Mouse (Mus musculus) embryonic facial prominence, embryonic 12.5 days (tissue): ENCODE measurements around the gene Rbp7. TPM values are rescaled to one million over a fixed set of nuclear protein-coding genes. Genes with fewer than 3 reads are reported as not detected.
"Not testable (repeated sequence)": the region's sequence is repeated elsewhere in the genome, so short reads cannot be mapped to it uniquely, and the experiment has no call there.

ENCODE experiments used
- ATAC-seq: fragments of 200-750 bp; cut with Nextera tagmentation; 2 replicates; pipeline ENCODE4 v1.8.0; 2017; ENCODE audit not compliant: insufficient number of reproducible peaks, insufficient read depth, low FRiP score, low TSS enrichment
- H3K27ac ChIP-seq: fragments of 300-500 bp; sonication (generic); 2 replicates; pipeline ENCODE4 v1.5.1; 2016; ENCODE audit warnings: mild to moderate bottlenecking
- H3K27me3 ChIP-seq: fragments of 300-500 bp; sonication (generic); 2 replicates; pipeline ENCODE4 v1.6.1; 2016; ENCODE audit warnings: mild to moderate bottlenecking, moderate library complexity
- H3K36me3 ChIP-seq: fragments of 300-500 bp; sonication (generic); 2 replicates; pipeline ENCODE4 v1.6.1; 2016; ENCODE audit warnings: mild to moderate bottlenecking
- H3K4me1 ChIP-seq: fragments of 300-500 bp; sonication (generic); 2 replicates; pipeline ENCODE4 v1.6.1; 2016
- H3K4me2 ChIP-seq: fragments of 300-500 bp; sonication (generic); replicated peaks from 2 replicates; pipeline ENCODE4 v1.6.1; 2016; ENCODE audit warnings: mild to moderate bottlenecking, moderate library complexity
- H3K4me3 ChIP-seq: fragments of 300-500 bp; sonication (generic); 2 replicates; pipeline ENCODE4 v1.5.1; 2016; ENCODE audit warnings: mild to moderate bottlenecking
- H3K9ac ChIP-seq: fragments of 300-500 bp; sonication (generic); 2 replicates; pipeline ENCODE4 v1.6.1; 2016; ENCODE audit warnings: mild to moderate bottlenecking, moderate library complexity
- H3K9me3 ChIP-seq: fragments of 300-500 bp; sonication (generic); 2 replicates; pipeline ENCODE4 v1.6.1; 2016; ENCODE audit warnings: mild to moderate bottlenecking, moderate library complexity
- WGBS: fragments of 180-500 bp; shearing (Covaris S2); methylation state at CpG from one replicate; pipeline ENCODE4 v1.1.7; 2016; 5-methylcytosine and 5-hydroxymethylcytosine counted together
- polyA plus RNA-seq: library from polyadenylated mRNA; unstranded; fragments of >200 nt; fragmentation: Nextera tagmentation; extraction: Ambion mirVana; gene quantifications from 2 replicates; pipeline ENCODE4 v1.2.1, GENCODE M21; 2016

Gene Rbp7
- polyA plus RNA-seq, 1 experiment from 2014 or later = 0.32 TPM

DNA sequence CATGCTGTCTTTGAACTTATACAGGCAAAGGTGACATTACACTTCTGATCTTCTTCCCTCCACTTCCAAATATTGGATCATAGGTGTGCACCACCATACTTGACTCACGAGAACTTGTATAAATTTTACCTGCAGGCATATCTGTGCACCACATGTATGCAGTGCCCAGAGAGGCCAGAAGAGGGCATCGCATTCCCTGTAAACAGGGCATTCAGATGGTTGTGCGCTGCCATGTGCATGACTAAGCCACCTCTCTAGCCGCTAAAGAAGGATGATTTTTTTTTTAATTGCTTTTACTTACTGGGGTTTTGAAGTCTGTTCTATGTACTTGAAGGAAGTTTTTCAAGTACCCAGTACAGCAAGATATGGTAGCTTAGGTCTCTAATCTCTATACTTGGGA, 1.1 kb downstream of the Rbp7 start:
- Histone ChIP-seq H3K27me3 (no peaks in the 10 kb centered on the region), H3K9ac (no peak overlapping the region), H3K4me3 (no peak overlapping the region), H3K4me1 (no peaks in the 10 kb centered on the region), H3K9me3 (no peaks in the 10 kb centered on the region), H3K4me2 (no peak overlapping the region), H3K27ac (no peak overlapping the region), H3K36me3 (no peaks in the 10 kb centered on the region)
- 89% methylated on average over 4 of the region's 4 CpGs for WGBS
- no peak for ATAC-seq

DNA sequence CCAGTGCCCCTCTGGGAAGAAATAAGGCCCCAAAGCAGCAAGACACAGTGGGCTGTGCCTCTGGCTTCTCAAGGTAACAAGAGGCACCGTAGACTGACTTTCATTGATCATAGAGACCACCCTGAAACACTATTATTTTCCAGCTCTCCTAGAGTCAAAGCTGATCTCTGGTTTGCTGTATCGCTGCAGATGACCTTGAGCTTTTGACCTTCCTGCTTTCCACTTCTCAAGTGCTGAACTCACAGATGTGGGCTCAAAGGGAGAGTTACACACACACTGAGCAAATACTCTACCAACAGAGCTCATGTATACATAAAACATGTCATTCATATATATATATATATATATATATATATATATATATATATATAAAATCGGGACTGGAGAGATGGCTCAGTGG, 4.1 kb downstream of the Rbp7 start:
- Histone ChIP-seq H3K27ac (no peak overlapping the region), H3K36me3 (no peaks in the 10 kb centered on the region), H3K4me2 (no peak overlapping the region), H3K9ac (no peak overlapping the region), H3K27me3 (no peaks in the 10 kb centered on the region), H3K9me3 (no peaks in the 10 kb centered on the region), H3K4me3 (no peak overlapping the region), H3K4me1 (peaks cover 7% of the 10 kb centered on the region)
- no peak for ATAC-seq
- 84% methylated on average over 3 of the region's 3 CpGs for WGBS

DNA sequence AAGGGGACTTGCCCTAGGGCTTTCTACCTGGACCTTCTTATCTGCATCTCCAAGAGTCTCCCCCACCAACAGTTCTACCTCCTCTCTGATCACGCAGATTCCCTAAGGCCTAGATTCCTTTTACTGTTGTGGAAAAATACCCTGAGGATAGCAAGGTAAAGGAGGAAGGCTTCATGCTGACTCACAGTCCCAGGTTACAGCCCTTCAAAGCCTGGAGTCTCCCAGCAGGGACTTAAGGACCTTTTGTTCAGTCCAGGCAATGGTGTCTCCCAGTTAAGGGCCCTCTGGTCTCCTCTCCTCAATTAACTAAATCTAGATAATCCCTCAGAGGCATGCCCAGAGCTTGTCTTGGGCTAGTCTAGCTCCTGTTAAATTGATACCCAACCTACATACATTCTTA, 8.5 kb downstream of the Rbp7 start:
- 33% methylated on average over 1 of the region's 1 CpGs for WGBS
- H3K4me1 ChIP-seq = peaks cover 14% of the 10 kb centered on the region
- H3K36me3 ChIP-seq = no peaks in the 10 kb centered on the region
- peak overlapping the region; percentile 92 for H3K27ac ChIP-seq
- no peak for ATAC-seq
- H3K27me3 ChIP-seq = no peaks in the 10 kb centered on the region
- peak overlapping the region; percentile 48 for H3K4me2 ChIP-seq
- no peak overlapping the region; the same call in 1 of the 2 replicates for H3K9ac ChIP-seq
- 0 out of 2 replicates have a peak overlapping the region, but pooled peaks have one; percentile 34 for H3K4me3 ChIP-seq
- H3K9me3 ChIP-seq = no peaks in the 10 kb centered on the region

DNA sequence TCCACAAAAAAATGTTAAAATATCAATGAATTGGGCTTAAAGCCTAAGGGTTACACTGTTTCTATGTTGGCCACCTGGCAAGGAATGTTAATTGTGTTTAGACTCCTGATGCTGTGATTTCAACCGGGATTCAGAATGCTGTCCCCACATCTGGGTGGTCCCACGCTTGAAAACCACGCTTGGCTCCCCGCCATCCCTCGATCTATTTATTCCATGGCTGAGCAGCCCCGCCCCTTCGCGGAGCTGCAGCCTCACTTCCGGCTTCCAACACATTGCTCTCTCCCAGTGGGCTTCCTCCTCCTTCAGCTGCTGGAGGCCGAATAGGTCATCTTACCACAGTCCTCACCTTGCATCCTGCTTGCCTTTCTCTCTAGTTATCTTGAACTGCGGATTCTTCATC, 8.9 kb downstream of the Rbp7 start:
- Histone ChIP-seq H3K4me1 (peaks cover 17% of the 10 kb centered on the region), H3K9ac (no peak overlapping the region; the same call in 1 of the 2 replicates), H3K36me3 (no peaks in the 10 kb centered on the region), H3K9me3 (no peaks in the 10 kb centered on the region), H3K4me2 (peak overlapping the region; percentile 48), H3K27me3 (no peaks in the 10 kb centered on the region), H3K27ac (peak overlapping the region; percentile 92), H3K4me3 (peak overlapping the region; percentile 34)
- ATAC-seq = no peak; the same call in 1 of the 2 replicates
- 2% methylated on average over 11 of the region's 11 CpGs for WGBS

DNA sequence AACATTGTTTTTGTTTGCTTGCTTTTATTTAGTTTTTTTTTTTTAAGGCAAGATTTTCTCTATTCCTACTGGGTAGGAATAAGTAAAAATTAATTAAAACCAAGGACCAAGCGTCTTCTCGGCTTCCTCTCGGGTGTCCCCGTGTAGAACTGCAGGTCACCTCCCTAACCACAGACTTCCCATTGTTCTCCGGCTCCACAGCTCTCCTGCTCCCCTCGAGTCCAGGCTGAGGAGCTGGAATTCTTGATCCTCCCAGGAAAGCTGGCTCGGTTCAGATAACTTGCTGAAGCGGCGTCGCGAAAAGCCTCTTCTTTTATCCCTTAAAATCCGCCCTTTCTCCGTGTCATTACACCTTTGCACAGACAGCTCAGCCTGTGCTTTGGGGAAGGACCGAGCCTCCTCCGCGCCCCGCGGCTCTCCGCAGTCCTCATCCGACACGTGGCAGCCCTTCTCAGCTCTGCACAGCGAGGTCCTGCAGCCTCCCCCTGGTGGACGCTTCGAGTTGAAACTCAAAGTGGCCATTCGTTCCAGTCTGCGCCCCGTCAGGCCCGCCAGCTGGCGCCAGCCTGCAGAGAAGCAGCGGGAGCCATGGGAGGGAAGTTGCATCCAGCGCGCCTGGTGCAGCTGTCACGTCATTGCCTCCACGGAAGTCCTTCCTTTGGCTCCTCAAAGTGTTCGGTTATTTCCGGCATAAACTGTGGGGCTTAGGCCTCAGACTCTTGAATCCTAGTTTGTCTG, 9.6 kb downstream of the Rbp7 start:
- H3K4me3 ChIP-seq = peak overlapping the region; percentile 34
- H3K27ac ChIP-seq = peak overlapping the region; percentile 92
- ATAC-seq = peak; percentile 92
- H3K4me1 ChIP-seq = peaks cover 24% of the 10 kb centered on the region
- H3K4me2 ChIP-seq = peak overlapping the region; percentile 48
- H3K27me3 ChIP-seq = no peaks in the 10 kb centered on the region
- H3K36me3 ChIP-seq = no peaks in the 10 kb centered on the region
- H3K9me3 ChIP-seq = no peaks in the 10 kb centered on the region
- peak overlapping the region; percentile 47 for H3K9ac ChIP-seq
- WGBS = under 1% methylated on average over 36 of the region's 36 CpGs

DNA sequence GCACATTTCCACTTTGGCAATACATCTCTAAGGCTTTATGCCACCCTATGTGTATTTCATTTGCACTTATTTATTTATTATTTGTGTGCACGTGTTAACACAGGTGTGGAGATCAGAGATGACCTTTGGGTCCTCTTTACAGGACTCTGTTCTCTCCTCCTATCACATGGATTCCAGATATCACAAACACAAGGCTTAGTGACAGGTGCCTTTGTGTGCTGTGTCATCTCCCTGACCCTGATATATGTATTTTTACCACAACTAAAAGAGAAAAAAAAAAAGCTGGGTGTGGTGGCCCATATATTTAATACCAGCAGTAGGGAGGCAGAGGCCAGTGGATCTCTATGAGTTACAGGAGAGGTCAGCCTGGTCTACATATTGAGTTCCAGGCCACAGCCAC, 10.3 kb downstream of the Rbp7 start:
- 69% methylated on average over 1 of the region's 1 CpGs for WGBS
- H3K4me1 ChIP-seq = peaks cover 25% of the 10 kb centered on the region
- no peak overlapping the region for H3K9ac ChIP-seq
- H3K4me2 ChIP-seq = peak overlapping the region; percentile 48
- no peaks in the 10 kb centered on the region for H3K36me3 ChIP-seq
- no peak overlapping the region for H3K4me3 ChIP-seq
- ATAC-seq = no peak
- no peaks in the 10 kb centered on the region for H3K9me3 ChIP-seq
- H3K27me3 ChIP-seq = no peaks in the 10 kb centered on the region
- peak overlapping the region; percentile 92 for H3K27ac ChIP-seq

DNA sequence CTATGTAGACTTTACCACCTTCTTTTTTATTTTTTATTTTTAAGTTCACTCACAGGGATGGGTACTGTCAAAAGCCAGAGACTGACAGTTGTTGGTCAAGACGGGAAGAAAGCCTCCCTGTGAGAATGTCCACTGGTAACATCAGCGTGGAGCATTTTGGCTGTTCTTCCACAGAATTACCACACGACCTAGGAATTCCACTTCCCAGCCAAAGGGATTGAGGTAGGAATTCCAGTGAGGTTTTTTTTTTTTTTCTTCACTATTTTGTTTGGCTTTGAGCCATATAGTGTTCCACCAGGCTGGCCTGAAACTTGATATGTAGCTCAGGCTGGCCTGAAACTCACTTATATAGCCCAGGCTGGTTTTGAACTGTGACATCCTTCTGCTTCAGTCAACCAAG, 12.3 kb downstream of the Rbp7 start:
- Histone ChIP-seq H3K9ac (no peak overlapping the region), H3K9me3 (no peaks in the 10 kb centered on the region), H3K36me3 (no peaks in the 10 kb centered on the region), H3K4me3 (no peak overlapping the region), H3K4me2 (no peak overlapping the region), H3K4me1 (peaks cover 25% of the 10 kb centered on the region), H3K27ac (no peak overlapping the region), H3K27me3 (no peaks in the 10 kb centered on the region)
- WGBS = 41% methylated on average over 3 of the region's 3 CpGs
- ATAC-seq = no peak

DNA sequence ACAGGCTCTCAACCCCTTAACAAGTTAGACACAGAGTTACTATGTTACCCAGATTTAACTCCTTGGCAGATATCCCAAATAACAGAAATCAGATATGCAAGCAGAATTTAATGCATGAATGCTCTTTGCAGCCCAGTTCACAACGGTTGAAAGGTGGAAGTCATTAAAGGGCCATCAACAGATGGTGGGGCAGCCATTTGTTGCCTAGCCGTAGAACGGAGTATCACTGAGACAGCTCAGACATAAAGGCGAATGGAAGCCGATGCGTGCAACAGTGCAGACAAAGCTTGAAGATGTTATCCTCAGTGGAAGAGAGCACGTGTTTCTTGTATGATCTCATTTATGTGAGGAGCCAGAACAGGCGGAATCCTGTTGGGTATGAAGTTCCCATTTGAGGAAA, 14.2 kb downstream of the Rbp7 start:
- no peaks in the 10 kb centered on the region for H3K36me3 ChIP-seq
- H3K4me1 ChIP-seq = peaks cover 18% of the 10 kb centered on the region
- ATAC-seq = 0 out of 2 replicates have a peak, but pooled peaks have one; percentile 26
- no peak overlapping the region for H3K9ac ChIP-seq
- WGBS = 52% methylated on average over 8 of the region's 8 CpGs
- H3K4me3 ChIP-seq = no peak overlapping the region
- H3K4me2 ChIP-seq = no peak overlapping the region
- H3K9me3 ChIP-seq = no peaks in the 10 kb centered on the region
- no peaks in the 10 kb centered on the region for H3K27me3 ChIP-seq
- H3K27ac ChIP-seq = no peak overlapping the region

DNA sequence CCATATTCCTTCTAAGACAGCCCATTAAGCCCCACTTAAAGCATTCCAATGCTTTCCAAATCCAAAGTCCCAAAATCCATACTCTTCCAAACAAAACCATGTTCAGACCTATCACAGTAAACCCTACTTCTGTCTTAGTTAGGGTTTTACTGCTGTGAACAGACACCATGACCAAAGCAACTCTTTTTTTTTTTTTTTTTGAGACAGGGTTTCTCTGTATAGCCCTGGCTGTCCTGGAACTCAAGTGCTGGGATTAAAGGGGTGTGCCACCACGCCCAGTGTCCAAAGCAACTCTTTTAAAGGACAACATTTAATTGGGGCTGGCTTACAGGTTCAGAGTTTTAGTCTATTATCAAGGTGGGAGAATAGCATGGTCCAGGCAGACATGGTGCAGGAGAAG, 22.9 kb downstream of the Rbp7 start:
- ATAC-seq = not testable (repeated sequence)

DNA sequence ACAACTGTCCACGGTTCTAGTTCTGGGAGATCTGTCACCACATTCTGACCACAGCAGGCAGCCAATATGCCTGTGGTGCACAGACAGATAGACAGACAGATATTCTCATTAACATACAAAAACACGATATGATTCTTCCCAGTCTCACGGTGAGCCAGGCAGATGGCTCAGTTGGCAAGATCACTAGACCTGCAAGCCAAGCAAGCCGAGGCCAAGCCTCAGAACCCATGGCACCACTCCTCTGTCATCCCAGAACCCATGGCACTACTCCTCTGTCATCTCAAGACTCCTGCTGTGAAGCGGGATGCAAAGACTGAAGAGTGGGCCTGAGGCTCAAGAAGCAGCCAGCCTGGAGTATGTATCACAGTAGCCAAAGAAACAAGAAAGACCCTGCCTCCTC, 25.2 kb downstream of the Rbp7 start:
- H3K27me3 ChIP-seq = no peaks in the 10 kb centered on the region
- H3K4me3 ChIP-seq = no peak overlapping the region
- no peak overlapping the region for H3K27ac ChIP-seq
- 87% methylated on average over 5 of the region's 5 CpGs for WGBS
- H3K36me3 ChIP-seq = no peaks in the 10 kb centered on the region
- H3K9ac ChIP-seq = no peak overlapping the region
- H3K4me1 ChIP-seq = 0 out of 2 replicates have a peak, but pooled peaks cover 2% of the 10 kb centered on the region
- ATAC-seq = no peak
- no peak overlapping the region for H3K4me2 ChIP-seq
- no peaks in the 10 kb centered on the region for H3K9me3 ChIP-seq

More for the DNA sequence above, 22.9 kb downstream of the Rbp7 start:
- H3K9ac ChIP-seq, H3K4me3 ChIP-seq, H3K27ac ChIP-seq, H3K9me3 ChIP-seq, H3K4me1 ChIP-seq, H3K4me2 ChIP-seq, H3K36me3 ChIP-seq, H3K27me3 ChIP-seq: not testable (repeated sequence)
- 79% methylated on average over 1 of the region's 1 CpGs for WGBS

DNA sequence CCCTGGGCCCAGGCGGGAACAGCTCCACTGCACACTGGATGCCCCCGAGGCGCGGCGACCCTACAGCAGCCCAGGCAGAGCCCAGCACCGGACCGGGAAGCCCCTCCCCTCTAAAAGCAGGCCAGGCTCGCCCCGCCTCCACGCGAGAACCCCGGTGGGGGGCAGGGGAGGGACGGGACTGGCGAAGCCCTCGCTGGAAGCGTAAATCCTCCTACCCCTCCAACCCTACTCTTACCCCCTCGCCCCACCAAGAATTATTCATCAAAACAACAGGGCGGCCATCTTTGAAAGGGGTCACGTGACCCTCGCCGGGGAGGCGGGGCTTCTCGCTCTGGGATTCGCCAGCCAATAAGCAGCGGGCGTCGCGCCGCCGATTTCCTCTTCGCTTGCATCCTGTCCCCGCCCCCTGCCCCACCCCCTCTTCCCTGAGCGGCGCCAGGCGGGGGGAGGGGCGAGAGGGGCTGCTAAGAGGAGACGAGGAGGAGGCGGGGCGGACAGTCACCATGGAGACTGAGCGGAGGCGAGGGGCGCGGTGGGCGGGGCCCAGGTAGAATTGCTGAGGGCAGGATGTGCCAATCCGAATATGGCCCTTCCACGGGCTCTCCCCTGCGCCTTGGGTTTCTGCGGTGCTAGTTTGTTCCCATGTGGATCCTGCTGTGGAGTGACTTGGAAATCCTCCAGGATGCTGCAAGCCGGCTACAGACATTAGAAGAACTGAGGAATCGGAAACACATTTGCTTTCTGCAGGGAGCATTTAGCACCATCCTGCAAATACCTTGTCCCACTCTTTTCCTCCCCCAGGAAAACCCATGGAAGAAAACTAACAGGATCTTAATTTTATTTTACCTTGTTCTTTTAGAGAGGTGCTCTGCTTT, 28.2 kb downstream of the Rbp7 start, which contains the start of gene Ube4b:
Gene Ube4b (minus strand): TSS at position 425 of the 875 bp plus-strand sequence.
- peak within 1 kb of the TSS; percentile 84 for H3K9ac ChIP-seq
- peak; percentile 92 for ATAC-seq
- H3K27me3 ChIP-seq = no peaks in the 10 kb centered on the region
- peak within 1 kb of the TSS; percentile 65 for H3K4me2 ChIP-seq
- WGBS = under 1% methylated on average over 47 of the region's 50 CpGs
- peak within 1 kb of the TSS; percentile 81 for H3K4me3 ChIP-seq
- no peaks in the 10 kb centered on the region for H3K9me3 ChIP-seq
- H3K4me1 ChIP-seq = peaks cover 7% of the 10 kb centered on the region
- peak within 1 kb of the TSS; percentile 99 for H3K27ac ChIP-seq
- H3K36me3 ChIP-seq = no peaks in the 10 kb centered on the region
